Mouse (Mus musculus) frontal cortex, postnatal 14 days (tissue): ENCODE results near the gene Rapgef2.
"Not testable (repeated sequence)": the region's sequence is repeated elsewhere in the genome, so short reads cannot be mapped to it uniquely, and the experiment has no call there.

ENCODE experiments used
- DNase-seq, 2 experiments: peaks; one replicate each; pipeline ENCODE4 v3.0.0; 2022; ENCODE audit warnings: low spot score in 2 of 2

Rapgef2 gene

DNA sequence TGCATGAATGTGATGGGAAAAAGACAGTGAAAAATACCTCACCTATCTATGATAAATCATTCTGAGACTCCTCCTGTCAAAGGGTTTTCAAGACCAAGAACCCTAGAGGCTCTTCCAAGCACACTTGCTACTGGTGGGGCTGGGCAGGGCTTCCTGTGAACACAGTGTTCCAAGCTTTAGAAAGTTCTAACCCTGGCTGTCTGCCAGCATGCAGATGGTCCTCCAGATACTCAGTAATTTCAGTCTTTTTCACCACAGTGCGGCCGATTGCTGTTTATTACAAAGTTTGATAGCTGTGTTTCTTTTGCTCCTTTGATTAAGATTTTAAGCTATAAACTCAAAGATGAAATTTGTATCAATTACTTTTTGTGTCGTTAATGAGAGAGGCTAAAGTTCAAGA, 83.1 kb downstream of the Rapgef2 start:
- DNase-seq = peak in 1 of 2 experiments; percentile 45

DNA sequence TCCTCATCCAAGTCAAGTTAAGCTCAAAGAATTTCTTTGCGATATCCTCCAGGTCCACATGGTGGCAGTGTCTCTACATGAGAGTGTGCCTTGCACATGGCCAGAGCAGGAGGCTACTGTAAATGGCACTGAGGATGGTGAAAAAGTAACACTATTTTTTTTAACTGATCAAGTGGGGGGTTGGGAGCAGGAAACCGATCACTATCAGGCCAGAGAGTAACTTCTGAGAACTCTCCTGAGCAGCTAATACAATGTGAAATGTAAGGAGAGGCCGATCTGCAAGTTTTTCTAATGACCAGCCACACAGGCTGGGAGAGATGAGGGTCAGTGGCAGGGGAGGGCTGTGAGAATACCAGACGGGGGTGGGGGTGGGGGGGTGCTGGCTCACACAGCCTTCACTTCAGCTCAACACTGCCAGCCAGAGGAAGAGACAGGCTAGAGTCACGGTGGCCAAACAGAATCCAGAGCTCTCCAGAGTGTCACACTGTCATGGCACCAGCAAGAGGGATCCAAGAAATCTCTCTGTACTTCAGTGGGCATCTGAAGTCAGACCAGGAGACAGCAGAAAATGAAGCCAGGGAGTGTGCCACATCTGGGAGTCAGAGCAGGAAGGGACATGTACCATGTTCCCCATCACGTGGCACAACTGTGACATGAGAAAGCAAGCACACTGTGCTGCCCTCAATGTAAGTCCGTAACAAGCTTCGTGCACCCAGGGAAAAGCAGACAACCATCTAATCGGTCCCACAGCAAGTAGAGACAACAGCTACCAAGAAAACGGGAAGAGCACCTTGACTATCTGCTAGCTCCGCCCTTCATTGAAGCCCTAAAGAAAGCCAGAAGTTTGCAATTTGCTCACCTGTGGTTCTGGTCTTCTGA, 83.8 kb downstream of the Rapgef2 start:
- peak in 1 of 2 experiments; percentile 75 for DNase-seq

- no peak for DNase-seq
Observed at GRCm38 (mm10) chr3:79196708-79197437, 89.4 kb downstream of the Rapgef2 start.

DNA sequence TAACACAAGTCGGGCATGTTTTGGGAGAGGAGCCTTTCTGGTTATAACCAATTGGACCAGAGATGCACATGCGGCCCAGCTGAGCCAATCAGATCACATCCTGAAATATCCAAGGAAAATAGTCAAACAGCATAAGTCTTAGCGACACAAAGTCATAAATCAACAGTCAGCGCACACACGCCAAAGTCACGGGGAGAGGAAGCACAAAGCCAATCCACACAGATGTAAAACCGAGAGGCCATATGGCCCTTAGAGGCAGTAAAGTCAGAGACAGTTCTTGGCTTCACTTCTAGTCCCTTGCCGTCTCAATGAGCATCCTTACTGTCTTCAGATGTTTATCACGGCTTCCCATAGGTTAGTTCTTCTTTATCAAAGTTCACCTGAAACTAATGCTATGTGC, 91.0 kb downstream of the Rapgef2 start:
- no peak for DNase-seq

DNA sequence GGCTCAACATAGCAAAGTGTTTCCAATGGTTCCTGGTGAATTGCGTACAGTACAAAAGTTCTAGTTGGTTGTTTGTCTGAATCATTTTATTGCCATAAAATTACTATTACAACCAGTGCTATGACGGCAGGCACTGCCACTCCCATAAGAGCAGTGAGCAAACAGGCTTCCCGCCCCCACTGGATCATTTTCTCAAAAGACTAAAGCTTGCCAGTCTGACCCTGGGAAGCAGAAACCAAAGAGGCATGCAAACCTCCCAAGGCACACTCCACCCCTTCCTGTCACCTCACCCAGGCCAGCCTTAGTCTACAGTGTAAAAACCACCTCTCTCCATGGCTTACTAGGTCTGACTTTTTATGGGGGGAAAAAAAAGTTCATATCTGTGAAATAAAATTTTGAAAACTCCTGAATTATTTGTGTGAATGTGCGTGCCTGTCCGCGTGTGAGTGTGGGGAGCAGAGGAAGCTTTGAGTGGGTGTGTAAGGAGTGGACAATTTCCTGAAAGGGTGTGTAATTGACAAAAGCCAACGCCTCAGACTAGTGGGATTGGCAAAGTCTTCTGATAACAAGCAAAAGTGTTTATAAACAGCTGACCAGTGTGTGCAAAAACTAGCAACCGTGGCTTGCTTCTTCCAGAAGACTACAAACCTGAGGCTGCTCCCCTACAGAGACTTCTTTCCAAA, 92.1 kb downstream of the Rapgef2 start:
- no peak for DNase-seq

DNA sequence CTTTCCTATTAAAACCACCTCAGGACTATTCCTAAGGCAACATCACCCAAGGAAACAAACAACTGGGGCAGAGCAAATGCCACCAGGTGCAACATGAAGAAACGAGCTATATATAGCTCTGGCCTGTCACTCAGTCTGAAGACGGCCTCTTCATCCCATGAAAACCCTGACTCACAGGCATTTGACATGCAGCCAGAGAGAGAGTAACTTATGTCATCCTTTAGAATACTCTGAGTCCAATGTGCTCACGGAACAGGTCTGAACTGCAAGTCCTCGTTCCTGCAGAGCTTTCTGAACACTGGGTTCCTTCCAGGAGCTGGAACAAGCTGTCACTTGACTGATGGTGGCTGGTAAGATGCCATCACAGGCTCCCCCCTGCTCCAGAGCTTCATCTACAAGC, 93.3 kb downstream of the Rapgef2 start:
- no peak for DNase-seq

GRCm38 (mm10) chr3:79191981-79192380, 94.3 kb downstream of the Rapgef2 start:
- DNase-seq = no peak

GRCm38 (mm10) chr3:79191471-79191870, 94.8 kb downstream of the Rapgef2 start:
- no peak for DNase-seq

DNA sequence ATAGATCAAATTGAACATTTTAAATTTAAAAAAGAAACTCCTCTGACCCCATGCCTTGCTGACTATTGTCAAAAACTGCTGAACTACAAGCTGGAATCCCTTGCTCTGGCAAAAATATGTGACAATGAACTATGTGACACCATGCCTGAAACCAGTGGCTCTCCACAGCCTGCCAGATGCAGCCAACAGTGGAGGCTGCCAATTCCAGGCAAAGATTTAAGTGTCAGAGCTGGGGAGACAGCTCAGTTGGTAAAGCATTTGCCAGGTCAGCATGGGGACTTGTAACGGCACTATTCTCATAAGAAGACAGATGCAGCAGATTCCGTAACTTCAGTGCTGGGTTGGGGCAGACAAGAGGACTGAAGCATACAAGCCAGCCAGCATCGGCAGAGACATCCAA, 95.9 kb downstream of the Rapgef2 start:
- no peak for DNase-seq

DNA sequence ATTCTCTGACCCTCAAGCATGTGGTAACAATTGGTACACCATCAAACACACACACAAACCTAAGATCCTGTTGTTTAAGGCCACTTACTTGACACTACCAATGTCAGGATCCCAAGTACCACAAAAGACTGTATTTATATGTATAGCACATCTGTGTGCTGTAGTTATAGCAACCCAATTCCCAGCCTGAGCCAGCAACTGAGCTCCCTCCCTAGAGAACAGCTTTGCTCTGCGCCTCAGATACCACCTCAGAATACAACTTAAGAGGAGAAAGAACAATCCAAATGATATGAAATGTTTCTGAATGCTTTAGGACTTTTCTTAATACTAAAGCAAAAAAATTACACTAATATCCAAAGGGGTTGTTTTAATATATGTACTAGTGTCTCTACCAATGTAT, 98.4 kb downstream of the Rapgef2 start:
- no peak for DNase-seq

DNA sequence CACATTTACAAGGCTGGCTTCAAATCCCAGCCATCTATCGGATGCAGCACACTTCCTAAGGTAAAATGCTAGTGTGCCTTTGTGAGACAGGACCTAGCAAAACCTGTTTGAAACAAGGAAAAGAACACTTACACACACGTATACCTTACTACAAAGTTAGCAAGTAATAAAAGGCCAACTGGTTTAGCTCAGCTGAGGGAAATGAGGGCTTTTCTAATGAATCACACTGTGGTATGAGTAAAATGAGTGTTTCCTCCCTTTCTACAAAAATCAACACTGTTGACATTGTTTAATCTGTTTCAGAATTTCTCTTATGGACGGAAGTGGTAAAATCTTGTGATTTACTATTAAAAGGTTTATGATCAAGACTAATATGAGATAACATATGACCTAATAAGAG, 104.0 kb downstream of the Rapgef2 start:
- no peak for DNase-seq

GRCm38 (mm10) chr3:79181248-79181991, 104.9 kb downstream of the Rapgef2 start:
- DNase-seq = no peak

- no peak for DNase-seq
Observed at GRCm38 (mm10) chr3:79180086-79180485, 106.2 kb downstream of the Rapgef2 start.

DNA sequence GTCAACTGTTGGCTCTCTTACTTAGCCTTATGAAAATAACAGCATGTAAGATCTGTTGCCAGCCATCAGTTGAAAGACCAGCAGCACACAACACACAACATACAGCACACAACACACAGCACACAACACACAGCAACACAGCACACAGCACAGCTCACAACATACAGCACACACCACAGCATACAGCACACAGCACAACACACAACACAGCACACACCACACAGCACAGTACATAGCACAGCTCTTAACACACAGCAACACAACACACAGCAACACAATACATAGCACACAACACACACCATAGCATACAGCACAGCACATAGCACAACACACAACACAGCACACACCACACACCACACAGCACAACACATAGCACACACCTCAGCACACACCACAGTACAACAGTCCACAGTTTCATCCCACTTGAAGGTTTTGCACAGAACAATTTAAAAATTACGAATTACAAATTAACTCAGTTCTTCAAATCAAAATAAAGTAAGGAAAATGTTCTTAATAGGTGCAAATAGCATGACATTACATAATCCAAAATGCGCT, 106.7 kb downstream of the Rapgef2 start:
- DNase-seq = no peak

GRCm38 (mm10) chr3:79178708-79179107, 107.6 kb downstream of the Rapgef2 start:
- no peak for DNase-seq

DNA sequence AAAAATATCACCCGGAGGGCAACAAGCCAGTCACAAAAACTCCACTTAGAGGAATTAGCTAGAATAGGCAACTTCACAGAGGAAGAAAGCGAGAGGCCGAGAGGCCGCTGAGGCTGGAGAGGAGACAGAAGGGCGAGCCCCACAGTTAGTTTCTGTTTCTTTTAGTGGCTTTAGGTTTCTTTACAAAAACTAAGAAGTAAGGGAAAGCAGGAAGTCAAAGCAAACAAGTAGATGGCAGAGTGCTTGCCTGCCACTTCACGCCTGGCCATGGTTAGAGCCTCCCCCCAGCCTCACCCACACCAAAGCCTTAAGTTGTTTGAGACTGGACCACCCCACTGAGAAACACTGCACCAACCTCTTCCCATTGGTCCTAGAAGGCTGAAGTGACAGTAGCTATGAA, 108.2 kb downstream of the Rapgef2 start:
- no peak for DNase-seq

DNA sequence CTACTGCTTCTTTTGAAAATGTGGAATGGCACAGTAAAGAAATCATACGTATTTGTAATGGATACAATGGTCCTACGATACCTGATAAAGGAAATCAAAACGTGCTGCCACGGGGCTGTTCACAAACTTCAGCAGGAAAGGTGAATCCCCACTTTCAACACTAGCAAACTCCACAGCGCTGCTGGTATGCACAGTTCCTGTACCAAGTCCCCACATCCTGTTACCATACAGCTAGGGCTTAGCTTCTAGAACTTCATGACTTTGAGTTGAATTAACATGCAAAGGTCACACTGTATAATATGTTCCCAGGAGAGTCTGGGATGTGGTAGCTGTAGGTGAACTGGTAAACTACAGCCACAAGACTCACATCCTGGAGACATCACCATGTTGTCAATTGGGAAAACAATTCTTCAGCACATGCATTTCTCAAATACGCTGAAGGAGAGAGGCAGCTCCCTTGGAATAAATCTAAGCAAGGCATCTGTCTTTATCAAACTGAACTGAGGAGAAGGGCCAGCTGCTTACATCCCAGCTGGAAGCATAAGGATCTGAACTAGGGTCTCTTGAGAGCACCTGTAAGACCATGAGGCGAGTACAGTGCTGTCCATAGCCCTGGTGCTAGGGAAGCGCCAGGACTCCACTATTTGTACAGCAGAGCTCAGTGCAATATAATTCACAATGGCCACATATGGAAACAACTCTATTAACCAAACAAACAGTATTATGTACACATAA, 109.0 kb downstream of the Rapgef2 start:
- no peak for DNase-seq

DNA sequence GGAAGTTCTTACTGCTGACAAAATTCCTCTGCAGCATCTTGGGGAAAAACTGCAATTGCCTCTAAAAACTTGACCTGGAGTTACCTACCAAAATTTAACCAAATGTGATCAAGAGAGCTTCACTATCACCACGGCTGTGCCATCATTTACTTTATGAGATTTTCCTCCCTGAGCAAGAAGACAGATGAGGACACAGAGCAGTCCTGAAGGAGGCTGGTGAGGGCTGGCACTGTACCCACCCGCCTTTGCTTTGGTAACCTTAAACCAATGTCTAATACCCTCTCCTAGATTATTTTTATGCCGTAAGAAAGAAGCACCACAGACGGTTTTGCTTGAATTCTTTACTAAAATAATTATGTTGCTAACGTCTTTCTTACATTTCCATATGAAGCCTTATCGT, 112.1 kb downstream of the Rapgef2 start:
- DNase-seq = no peak

DNA sequence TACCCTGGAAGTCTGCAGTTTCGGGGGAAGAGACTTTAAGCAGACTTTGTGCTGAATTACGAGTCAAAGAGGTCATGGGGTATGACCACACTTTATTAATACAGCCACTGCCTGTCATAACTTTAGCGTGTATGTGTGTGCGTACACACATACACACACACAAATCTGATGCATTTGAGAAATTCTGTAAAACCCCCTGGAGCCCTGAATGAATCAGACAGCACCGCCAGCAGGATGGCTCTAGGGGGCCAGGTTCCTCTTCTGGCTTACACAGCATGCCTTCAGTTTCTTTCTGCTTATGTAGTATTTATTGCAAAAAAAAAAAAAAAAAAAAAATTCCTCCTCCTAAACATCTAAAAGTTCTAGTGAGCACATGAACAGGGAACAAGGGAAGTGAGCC, 113.0 kb downstream of the Rapgef2 start:
- DNase-seq = no peak

GRCm38 (mm10) chr3:79171146-79171545, 115.2 kb downstream of the Rapgef2 start:
- not testable (repeated sequence) for DNase-seq
